Mouse (Mus musculus): ENCODE measurements around the gene Nectin2.
A peak's percentile ranks its signal among the peaks of the same experiment; 100 is the strongest.

Gene Nectin2

DNA sequence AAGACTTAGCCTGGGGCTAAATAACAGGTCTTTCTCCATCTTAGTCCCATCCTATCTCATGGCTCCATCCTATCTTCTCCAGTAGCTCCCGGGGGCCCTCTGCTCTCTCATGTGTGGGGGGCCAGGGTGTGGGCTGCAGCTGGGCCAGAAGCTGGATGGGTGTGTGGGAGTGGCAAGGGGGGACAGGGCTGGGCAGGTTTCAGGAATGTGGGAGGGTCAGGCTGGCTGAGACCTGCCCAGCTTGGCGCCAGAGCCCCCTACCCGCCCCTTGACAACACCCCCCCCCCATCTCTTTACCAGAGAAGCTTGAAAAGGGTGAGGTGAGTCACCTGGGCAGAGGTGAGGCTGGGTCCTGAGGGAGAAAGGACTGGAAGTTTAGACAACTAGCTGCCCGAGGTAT is 18.7 kb upstream of the Nectin2 start:
- DNase-seq, result no peak

DNA sequence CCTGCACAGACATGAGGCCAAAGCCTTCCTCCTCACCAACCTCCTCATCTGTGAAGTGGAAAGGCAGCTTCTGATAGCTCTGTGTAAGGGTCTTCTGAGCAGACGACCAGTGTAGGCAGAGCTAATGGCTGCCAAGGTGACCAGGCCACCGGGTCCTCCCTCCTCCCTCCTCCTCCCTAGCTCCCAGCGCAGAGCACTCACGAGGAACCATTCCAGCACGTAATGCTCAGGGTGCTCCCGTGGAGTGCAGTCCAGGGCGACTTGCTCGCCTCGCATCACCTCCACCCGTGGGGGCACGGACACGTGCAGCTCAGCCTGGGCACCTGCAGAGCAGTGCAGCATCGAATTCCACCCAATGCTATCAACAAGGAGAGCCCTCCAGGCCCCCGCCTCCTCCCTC is 18.0 kb upstream of the Nectin2 start:
- DNase-seq, result no peak

DNA sequence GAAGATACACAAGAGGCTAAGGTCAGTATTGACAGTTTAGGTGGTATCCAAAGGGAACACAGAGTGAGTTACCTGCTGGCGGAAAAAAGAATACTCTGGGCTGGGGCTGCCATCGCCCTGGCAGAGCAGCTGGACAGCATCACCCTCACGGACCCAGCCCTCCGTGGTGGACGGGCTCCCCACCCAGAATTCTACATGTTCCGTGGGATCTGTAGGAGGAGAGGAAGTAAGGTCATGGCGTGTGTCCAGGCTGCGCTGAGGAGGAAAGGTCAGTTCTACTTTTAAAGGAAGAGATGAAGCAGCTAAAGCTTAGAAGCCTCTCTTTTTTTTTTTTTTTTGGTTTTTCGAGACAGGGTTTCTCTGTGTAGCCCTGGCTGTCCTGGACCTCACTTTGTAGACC is 14.3 kb upstream of the Nectin2 start:
- no peak for DNase-seq

DNA sequence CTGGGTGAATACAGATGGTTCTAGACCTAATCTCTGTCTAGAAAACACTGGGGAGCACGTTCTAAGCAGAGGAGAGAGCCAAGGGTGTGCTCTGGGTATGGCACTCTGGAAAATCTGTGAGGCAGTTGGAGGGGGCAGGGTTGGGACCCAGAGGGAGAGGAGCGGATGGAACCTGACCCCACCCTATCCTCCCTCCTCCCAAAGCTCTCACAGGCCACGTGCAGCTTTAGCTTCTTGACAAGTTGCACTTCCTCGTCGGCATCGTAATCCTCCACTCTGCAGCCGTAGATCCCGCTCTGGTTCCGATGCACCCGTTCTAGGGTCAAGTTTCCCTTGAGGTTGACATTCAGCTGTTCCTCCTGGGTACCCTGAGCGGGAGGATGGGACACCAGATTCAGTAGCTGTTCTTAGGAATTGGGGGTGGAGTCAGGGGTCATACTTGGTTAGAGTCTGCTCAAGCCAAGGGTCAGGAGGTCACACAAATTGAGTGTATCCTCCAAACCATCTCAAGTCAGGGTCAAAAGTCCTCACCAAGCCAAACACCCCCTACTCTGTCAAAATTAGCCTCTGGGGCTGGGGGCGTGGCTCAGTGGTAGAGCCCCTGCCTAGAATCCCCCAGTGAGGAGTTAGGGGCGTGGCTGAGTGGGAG is 13.7 kb upstream of the Nectin2 start:
- no peak for DNase-seq

DNA sequence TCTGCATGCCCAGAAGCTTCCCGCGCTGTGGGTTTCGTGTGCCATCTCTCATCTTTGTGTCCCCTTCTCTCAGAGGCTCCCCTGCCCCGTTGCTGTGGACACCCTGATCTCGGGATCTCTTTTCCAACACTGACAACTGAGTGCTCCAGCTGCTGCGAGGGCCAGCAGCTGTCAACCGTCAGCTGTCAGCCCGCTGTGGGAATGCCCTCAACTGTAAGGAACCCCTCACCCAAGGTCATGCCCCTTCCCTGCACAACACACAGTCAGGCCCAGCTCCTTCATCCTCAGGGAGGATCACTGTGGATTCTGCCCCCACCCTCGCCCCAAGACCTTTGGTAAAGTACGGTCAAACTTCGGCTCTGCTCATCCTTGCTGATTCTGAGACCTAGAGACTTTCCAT is 12.0 kb upstream of the Nectin2 start:
- no peak for DNase-seq

DNA sequence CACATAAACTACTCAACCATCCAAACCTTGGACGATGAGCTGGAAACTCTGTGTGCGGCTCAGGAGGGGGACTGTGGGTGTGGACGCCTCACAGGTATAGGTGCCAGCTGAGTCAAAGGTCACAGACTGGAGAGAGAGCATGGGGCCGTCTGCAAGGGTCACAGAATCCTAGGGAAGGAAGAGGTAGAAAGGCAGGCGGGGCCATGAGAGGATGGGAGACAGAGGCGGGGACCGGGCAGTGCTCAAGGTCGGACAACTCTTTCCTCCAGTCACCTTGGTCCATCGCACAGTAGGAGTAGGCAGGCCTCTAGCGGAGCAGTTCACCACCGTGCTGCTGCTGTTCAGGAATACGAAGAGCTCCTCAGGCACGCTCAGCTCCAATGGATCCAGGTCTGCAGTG is 9.7 kb upstream of the Nectin2 start:
- DNase-seq, result no peak

DNA sequence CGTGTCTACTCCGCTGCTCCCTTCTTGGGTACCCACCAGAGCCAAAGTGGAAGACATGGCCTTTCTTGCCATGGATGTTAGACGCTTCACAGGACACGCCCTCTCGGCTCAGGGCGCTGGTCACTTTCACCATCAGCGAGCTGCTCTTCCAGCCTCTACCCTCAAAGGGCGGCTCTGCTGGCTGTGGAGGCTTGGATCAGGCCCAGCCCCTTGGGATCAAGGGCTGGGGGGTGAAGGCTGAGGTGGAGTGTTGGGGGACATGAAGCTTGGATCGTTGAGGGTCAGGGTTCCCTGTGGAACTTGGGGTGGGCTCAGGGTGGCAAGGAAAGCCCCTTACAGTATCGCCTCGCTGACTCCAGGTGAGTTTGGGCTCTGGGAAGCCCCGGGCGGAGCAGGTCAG is 8.3 kb upstream of the Nectin2 start:
- no peak for DNase-seq

DNA sequence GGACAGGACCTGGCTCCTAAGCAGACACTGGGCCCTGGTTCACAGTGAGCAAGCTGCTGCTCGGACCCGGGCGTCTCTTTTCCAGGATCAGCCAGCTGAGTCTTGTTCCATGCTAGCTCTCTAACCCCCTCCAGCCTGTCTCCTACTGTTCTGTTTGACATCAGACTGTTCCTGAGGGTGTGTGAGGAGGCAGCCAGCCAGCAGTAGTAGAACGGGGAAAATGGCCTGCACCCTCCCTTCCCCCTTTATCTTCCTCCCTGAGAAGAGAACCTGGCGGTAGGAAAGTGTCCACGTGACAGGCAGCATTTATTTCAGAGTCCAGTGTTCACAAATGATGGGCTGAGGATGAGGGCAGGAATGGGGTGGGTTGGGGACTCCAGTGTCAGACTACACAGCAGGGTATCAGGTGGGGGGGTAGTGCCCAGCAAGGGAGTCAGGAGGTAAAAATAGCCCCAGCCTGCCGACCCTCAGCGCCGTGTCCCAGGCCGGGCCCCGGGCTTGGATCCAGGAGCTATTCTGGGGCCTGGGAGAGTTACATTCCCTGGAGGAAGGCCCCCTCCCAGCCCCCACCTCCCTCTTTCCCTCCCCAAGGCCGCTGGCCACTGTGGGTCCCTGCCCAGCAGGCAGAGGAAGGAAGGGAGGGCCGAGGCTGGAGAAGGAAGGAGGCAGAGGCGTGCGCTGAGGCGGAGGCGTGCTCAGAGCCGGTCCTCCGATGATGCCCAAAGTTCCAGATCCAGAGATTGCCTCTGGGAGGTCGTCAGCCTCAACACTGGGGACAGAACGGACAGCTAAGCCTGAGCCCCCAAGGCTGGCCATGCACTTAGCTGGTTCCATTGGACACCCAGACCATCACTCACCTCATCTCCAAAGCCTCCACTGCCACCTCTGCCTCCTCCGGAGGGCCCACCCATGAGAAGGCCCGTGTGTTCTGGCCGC is 5.8 kb upstream of the Nectin2 start:
- DNase-seq, result peak; percentile 64

DNA sequence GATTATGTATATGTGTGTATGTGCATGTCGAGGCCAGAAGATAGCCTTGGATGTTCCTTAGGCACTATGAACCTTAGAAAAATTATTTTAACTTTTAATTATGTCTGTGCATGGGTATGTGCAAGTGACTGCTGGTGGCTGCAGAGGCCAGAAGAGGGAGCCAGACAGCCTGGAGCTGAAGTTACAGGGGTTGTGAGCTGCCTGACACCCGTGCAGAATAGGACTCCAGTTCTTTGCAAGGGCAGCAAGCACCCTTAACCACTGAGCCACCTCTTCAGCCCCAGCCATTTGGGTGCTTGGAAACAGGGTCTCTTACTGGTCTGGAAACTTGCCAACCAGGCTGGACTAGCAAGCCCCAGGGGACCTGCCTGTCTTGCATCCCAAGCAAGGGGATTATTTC is 4.7 kb upstream of the Nectin2 start:
- no peak for DNase-seq

DNA sequence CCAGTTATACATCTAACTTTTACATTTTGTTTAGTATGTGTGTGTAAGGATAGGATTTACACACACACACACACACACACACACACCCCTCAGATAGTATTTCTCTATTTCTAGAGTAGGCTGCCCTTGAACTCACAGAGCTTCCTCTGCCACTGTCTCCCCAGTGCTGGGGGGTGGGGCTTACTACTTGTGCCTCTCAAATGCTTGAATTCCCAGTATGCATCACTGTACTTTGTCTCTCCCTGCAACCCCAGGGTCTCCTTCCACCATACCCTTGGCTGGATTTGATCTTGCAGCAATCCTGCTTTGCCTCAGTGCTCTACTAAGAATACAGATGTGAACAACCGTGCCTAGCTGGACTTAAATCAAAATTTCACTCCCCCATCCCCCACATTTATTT is 3.8 kb upstream of the Nectin2 start:
- DNase-seq, result no peak

DNA sequence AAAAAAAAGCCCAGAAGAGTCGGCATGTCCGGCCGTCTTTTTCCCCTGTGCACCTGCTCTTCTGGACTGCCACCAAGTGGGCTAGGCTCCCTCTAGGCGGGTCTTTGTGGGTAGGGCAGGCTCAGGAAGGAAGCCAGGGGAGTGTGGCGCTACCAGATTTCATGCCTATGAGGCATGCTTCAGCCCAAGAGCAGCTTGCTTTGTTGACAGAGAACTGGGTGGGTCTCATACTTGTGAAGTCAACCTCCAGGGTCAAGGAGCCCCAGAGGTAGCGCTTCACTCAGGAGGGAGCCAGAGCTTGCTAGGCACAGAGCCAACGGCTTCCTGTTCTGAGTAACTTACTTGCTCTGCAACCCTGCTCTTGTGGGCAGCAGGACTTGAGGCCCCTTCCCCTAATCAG is 3.3 kb upstream of the Nectin2 start:
- no peak for DNase-seq

DNA sequence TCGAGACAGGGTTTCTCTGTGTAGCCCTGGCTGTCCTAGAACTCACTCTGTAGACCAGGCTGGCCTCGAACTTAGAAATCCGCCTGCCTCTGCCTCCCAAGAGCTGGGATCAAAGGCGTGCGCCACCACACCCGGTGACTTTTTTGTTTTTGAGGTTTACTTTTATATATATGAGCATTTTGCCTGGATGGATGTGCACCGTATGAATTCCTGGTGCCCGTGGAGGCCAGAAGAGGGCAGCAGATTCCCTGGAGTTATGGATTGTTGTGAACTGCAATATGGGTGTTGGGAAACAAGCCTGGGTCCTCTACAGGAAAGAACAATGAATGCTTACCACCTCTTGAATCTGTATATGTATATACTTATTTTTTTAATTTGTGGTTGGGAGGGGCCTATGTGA is 2.4 kb upstream of the Nectin2 start:
- DNase-seq, result no peak

DNA sequence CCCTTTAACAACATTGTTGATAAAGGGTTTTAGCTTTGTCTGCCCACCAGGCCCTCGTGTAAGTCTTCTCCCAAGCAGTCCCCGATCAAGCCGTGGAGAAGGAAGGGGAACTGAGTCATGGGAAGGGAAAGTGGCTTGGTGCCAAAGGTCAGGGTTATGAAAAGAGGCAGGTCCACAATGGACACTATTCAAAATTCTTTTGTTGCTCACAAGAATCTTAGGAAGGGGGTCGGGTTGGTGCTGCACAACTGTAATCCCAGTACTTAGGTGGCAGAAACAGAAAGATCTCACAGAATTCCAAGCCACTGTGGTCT is 744 bp upstream of the Nectin2 start:
- DNase-seq, result no peak

DNA sequence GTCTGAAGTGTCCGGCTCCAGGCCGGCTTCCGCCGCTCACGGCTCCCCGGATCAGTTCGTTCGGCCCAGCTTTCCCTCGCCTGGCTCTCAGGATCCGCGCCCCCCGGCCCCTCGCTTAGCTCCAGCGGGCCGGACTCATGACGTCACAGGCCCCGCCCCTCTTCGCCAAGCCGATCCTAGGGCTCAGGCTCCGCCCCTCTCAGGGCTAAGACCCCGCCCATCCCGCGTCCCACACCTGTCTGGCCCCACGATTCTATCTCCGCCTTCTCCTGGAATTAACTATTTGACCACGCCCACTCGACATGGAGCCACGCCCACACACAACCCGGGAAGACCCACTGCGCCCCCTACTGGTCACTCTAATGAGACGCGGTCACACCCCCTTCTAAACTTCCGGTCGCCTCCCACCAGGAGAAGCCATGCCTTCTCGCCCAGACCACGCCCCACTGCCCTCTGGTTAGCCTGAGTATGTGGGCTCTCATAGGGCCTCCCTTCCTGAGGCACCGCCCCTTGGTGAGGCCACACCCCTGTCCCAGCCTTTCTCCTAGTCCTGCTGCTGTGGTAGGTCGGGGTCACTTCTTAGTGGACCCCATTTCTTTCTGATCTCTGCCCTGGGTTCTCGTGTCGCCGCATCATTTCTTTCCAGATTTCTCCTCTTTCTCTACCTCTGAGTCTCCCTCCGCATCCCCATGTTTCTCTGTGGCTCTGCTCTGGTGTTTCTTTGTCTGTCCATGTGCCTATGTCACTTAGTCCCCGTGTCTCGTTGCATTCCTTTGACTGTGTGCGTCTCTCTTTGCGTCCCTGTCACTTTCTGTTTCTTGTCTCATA is 680 bp downstream of the Nectin2 start:
- peak; percentile 99 for DNase-seq

DNA sequence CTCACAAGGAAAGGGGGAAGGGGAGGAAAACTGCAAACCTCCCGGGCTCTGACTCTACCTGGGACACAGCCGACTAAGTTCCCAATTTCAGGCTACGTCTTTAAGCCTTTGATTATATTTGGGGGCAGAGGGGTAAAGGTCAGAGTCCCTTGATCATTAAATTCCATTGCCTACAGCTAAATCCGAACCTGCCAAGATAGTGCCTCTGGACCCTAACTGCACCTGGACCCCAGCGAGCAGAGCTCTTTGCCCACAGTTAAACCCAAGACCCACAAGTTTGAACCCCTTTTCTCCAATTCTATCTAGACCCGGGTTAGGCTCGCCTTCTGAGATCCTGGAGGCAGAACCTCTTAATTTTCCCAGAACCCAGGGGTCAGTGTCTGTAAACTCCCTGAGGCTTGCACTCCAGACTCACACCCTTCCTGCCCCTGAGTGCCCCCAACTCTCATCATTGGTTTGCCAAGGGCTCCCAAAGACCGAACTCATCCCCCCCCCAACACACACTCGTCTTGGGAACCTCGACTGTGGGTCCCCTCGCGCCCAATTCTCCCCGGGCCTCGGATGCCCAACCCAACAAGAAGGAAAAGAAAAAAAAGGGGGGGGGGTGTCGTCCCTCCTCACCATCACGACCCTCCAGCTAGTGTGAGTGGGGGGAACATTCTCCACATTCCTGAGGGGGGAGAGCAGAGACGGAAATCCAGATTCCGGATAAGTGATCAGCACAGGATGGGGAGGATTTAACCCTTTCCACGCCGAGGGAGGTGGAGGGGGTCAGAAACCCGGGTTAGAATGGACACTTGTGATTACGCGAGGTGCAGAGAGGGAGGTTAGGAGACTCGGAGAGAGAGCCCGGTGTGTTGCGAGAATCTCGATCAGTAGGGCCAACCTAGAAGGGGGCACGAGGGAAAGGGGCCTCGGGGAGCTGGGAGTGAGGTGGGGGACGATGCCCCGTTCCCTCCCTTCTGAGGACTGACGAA is 1.8 kb downstream of the Nectin2 start:
- DNase-seq, result peak; percentile 36

DNA sequence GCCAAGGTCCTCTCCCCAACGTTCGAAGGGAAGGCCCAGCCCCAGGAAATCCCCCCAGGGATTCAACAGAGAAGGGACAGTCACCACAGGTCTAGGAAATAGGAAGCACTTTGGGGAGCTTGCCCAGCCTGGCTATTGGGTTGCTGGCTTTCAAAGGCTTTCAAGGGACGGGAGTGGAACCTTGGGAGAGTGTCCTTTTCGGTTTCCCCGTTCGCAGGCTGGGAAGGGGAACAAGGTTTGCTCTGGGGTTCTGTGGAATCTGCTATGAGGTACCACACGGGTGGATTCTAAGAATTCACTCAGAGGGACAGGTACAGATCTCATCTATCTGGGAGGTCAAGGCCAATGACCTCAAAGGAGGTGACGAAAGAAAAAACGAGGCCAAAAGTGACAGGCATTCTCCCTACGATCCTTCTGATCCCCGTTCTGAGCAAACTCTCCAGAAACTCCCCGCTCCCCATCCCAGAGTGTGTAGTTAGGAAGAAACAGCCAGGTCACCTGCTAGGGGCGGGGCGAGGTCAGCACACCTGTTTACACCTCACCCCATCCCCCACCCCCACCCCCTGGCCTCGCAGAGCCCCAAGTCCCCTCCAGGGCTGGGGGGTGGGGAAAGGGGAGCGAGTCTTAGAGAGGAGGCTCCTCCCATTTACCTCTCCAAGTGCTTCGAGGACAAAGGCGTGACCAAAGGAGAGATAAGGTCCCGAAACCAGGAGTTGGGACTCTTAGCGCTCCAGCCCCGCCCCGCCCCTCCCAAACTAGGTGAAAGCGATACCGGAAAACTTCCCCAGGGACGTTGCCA is 2.7 kb downstream of the Nectin2 start:
- peak; percentile 74 for DNase-seq

DNA sequence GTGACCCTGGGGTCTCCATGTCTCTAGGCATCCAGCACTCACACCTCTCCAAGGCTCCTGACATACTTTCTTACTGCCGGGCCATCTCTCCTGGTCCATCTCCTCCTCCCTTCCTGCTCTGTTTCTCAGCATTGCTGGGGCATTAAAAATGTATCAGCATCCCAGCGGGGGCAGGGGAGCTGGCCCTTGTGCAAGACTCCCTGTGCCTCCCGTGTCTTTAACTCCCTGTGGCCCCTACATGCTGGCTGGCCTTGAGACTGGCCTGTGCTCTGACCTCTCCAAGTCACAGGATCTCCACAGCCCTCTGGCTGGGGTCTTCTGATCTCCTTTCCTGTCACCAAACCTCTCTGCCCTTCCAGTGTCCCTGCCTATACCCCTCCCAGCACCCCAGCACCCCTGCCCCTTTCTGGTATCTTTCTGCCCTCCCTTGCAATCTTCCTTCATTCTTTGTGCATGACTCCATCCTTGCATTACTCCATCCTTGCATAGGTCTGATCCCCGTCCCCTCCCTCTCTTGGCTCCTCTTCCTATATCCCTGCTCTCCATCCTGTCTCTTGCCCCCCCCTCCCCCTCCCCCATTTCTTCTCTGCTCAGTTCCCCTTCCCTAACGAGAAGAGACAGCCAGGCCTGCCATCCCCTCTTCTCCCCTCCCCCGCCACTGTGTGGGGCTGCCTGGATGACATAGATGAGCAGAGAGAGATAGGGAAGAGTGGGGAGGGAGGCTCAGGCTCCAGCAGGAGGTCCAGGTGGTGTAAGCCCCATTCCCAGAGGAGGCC is 3.7 kb downstream of the Nectin2 start:
- no peak for DNase-seq

DNA sequence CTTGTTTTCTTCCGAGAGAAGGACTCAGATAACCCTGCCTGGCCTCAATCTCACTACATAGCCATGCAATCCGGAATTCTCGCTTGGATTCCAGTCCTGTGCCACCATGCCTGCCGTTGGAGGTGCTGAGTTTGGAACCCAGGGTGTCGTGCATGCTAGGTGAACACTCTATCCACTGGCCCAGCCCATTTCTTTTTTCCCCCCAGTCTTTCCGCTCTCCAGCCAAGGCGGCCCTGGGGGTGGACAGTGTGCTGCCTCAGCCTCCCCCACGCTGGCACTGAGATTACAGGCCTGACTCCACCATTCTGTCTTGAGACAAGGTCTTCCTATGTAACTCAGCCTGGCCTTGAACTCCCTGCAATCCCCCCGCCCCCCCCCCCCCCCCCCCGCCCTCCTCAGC is 4.3 kb downstream of the Nectin2 start:
- DNase-seq, result no peak

DNA sequence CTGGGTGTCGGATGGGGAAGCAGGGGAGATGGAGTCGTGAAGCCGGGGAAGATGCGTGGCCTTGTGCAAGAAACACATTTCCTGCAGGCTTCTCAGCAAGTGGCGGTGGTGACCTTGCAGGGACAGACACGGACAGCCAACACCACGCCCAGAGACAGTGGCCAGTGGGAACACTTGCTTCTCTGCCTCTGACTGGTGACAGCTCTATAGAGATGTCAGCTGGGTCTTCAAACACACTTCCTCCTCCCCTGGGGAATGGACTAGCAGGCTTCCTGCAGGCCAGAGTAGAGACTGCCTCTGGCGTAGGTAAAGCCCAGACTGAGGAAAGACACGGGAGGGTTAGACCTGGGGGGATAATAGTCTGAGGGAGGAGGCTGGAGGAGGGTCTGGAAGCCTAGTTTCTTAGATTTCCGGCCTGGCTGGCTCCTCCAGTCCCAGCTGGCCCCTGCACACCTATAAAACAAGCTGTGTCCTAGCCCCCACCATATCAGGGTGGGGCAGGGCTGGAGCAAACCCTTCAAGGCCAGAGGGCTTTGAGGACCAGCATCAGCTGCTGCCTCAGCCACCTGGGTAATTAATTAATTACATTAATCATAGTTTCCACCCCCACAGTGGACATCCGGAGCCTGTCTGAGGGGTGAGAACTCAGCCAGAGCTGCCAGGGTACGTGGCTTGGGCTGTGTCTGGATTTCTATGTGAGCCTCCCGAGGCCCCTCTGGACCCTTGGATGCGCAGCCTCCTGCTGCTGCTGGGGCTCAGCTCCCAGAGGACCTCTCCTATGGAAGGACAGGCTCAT is 5.5 kb downstream of the Nectin2 start:
- DNase-seq, result peak; percentile 58

DNA sequence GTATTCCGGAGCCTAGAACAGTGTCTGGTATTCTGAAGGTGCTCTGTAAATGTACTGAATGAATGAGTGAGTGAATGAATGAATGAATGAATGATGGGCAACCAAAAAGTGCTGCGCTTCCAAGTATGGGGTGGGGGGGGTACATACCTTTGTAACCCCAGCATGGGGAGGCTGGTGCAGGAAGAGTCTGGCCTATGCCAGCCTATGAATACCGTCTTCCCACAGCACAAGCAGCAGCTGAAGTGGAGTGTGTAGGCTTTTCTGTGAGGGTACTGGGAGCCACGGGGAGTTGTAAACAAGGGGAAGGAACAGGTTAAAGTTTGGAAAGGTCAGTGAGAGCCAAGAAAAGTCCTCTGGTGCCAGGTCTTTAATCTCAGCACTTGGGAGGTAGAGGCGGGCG is 6.5 kb downstream of the Nectin2 start:
- DNase-seq, result no peak

Data from kidney, adult 18-20 months (tissue).